Mouse (Mus musculus) neural tube, embryonic 11.5 days (tissue): ENCODE data around the gene Pappa2. TPM values are rescaled to one million over a fixed set of nuclear protein-coding genes. Genes with fewer than 3 reads are reported as not detected.

Experiments used
- ATAC-seq: fragments of 200-750 bp; cut with Nextera tagmentation; 2 replicates; pipeline ENCODE4 v1.8.0; 2017; ENCODE audit warnings: moderate number of reproducible peaks, mild to moderate bottlenecking, moderate TSS enrichment, moderate library complexity; ENCODE audit not compliant: insufficient read depth, low FRiP score, low TSS enrichment
- DNase-seq: peaks from one replicate; pipeline ENCODE4 v3.0.0-alpha.2; 2015; ENCODE audit warnings: low spot score
- H3K27ac ChIP-seq: fragments of 300-500 bp; sonication (generic); 2 replicates; pipeline ENCODE4 v1.5.1; 2014; ENCODE audit warnings: low read depth, mild to moderate bottlenecking, low read length
- H3K27me3 ChIP-seq: fragments of 300-500 bp; sonication (generic); 2 replicates; pipeline ENCODE4 v1.6.1; 2014; ENCODE audit warnings: mild to moderate bottlenecking, low read length, mixed read lengths; ENCODE audit not compliant: control insufficient read depth, insufficient read depth
- H3K36me3 ChIP-seq: fragments of 300-500 bp; sonication (generic); 2 replicates; pipeline ENCODE4 v1.6.1; 2014; ENCODE audit warnings: mild to moderate bottlenecking, low read length, moderate library complexity, mixed read lengths; ENCODE audit not compliant: control insufficient read depth, insufficient read depth
- H3K4me1 ChIP-seq: fragments of 300-500 bp; sonication (generic); 2 replicates; pipeline ENCODE4 v1.6.1; 2014; ENCODE audit warnings: low read length, mixed read lengths; ENCODE audit not compliant: control insufficient read depth, insufficient read depth
- H3K4me2 ChIP-seq: fragments of 300-500 bp; sonication (generic); 2 replicates; pipeline ENCODE4 v1.6.1; 2014; ENCODE audit warnings: low read depth, mild to moderate bottlenecking, moderate library complexity
- H3K4me3 ChIP-seq: fragments of 300-500 bp; sonication (generic); 2 replicates; pipeline ENCODE4 v1.5.1; 2014; ENCODE audit warnings: low read depth, low read length
- H3K9ac ChIP-seq: fragments of 300-500 bp; sonication (generic); 2 replicates; pipeline ENCODE4 v1.6.1; 2014; ENCODE audit warnings: mild to moderate bottlenecking, low read length
- H3K9me3 ChIP-seq: fragments of 300-500 bp; sonication (generic); 2 replicates; pipeline ENCODE4 v1.6.1; 2016; ENCODE audit warnings: low read length; ENCODE audit not compliant: control insufficient read depth
- WGBS: fragments of 180-500 bp; shearing (Covaris S2); extraction: QIAGEN DNeasy Blood & Tissue Kit; methylation state at CpG from one replicate; pipeline ENCODE4 v1.1.7; 2014; 5-methylcytosine and 5-hydroxymethylcytosine counted together
- polyA plus RNA-seq: library from polyadenylated mRNA; unstranded; fragments of >200 nt; fragmentation: Nextera tagmentation; extraction: Ambion mirVana; gene quantifications from 2 replicates; pipeline ENCODE4 v1.2.1, GENCODE M21; 2014

The Pappa2 gene
- polyA plus RNA-seq, 1 experiment from 2014 or later, result 4.6 TPM

- Histone ChIP-seq H3K9ac (no peak overlapping the region), H3K9me3 (no peaks in the 10 kb centered on the region), H3K27me3 (no peaks in the 10 kb centered on the region), H3K36me3 (no peaks in the 10 kb centered on the region), H3K27ac (no peak overlapping the region), H3K4me3 (no peak overlapping the region), H3K4me1 (no peaks in the 10 kb centered on the region), H3K4me2 (no peak overlapping the region)
- WGBS, result 77% methylated on average over 7 of the region's 7 CpGs
- DNase-seq (no peak), ATAC-seq (no peak)
Observed at GRCm38 (mm10) chr1:158770036-158770655, 210.1 kb downstream of the Pappa2 start.

GRCm38 (mm10) chr1:158765842-158766241 is 214.4 kb downstream of the Pappa2 start:
- no peaks in the 10 kb centered on the region for H3K27me3 ChIP-seq
- H3K9ac ChIP-seq, result no peak overlapping the region
- ATAC-seq (no peak), DNase-seq (no peak)
- H3K4me3 ChIP-seq, result no peak overlapping the region
- H3K27ac ChIP-seq, result no peak overlapping the region
- no peaks in the 10 kb centered on the region for H3K4me1 ChIP-seq
- WGBS, result 73% methylated on average over 2 of the region's 2 CpGs
- H3K9me3 ChIP-seq, result no peaks in the 10 kb centered on the region
- no peaks in the 10 kb centered on the region for H3K36me3 ChIP-seq
- H3K4me2 ChIP-seq, result no peak overlapping the region

GRCm38 (mm10) chr1:158764727-158765126 is 215.6 kb downstream of the Pappa2 start:
- no peak for DNase-seq
- Histone ChIP-seq H3K27ac (no peak overlapping the region), H3K4me2 (no peak overlapping the region), H3K4me3 (no peak overlapping the region), H3K4me1 (no peaks in the 10 kb centered on the region), H3K9ac (no peak overlapping the region), H3K36me3 (no peaks in the 10 kb centered on the region), H3K9me3 (no peaks in the 10 kb centered on the region), H3K27me3 (no peaks in the 10 kb centered on the region)
- ATAC-seq, result no peak
- 80% methylated on average over 6 of the region's 6 CpGs for WGBS

GRCm38 (mm10) chr1:158764211-158764610 is 216.1 kb downstream of the Pappa2 start:
- Histone ChIP-seq H3K9me3 (no peaks in the 10 kb centered on the region), H3K36me3 (no peaks in the 10 kb centered on the region), H3K4me2 (no peak overlapping the region), H3K4me3 (no peak overlapping the region), H3K9ac (no peak overlapping the region), H3K4me1 (no peaks in the 10 kb centered on the region), H3K27me3 (no peaks in the 10 kb centered on the region), H3K27ac (no peak overlapping the region)
- DNase-seq (no peak), ATAC-seq (no peak)

GRCm38 (mm10) chr1:158748356-158749096 is 231.8 kb downstream of the Pappa2 start:
- Histone ChIP-seq H3K4me3 (no peak overlapping the region), H3K9ac (no peak overlapping the region), H3K27me3 (no peaks in the 10 kb centered on the region), H3K9me3 (no peaks in the 10 kb centered on the region), H3K36me3 (no peaks in the 10 kb centered on the region), H3K4me2 (no peak overlapping the region), H3K4me1 (no peaks in the 10 kb centered on the region), H3K27ac (no peak overlapping the region)
- DNase-seq (no peak), ATAC-seq (no peak)
- 65% methylated on average over 10 of the region's 10 CpGs for WGBS

GRCm38 (mm10) chr1:158741449-158741848 is 238.8 kb downstream of the Pappa2 start:
- peak; percentile 9 for DNase-seq
- 44% methylated on average over 5 of the region's 5 CpGs for WGBS

GRCm38 (mm10) chr1:158740949-158741348 is 239.3 kb downstream of the Pappa2 start:
- Histone ChIP-seq H3K9me3 (no peaks in the 10 kb centered on the region), H3K4me3 (no peak overlapping the region), H3K4me2 (no peak overlapping the region), H3K9ac (no peak overlapping the region), H3K36me3 (no peaks in the 10 kb centered on the region), H3K27ac (no peak overlapping the region), H3K4me1 (no peaks in the 10 kb centered on the region), H3K27me3 (no peaks in the 10 kb centered on the region)
- ATAC-seq, result no peak
- DNase-seq, result no peak
- 75% methylated on average over 5 of the region's 5 CpGs for WGBS

More at GRCm38 (mm10) chr1:158741449-158741848, 238.8 kb downstream of the Pappa2 start:
- Histone ChIP-seq H3K4me2 (no peak overlapping the region), H3K4me3 (no peak overlapping the region), H3K9ac (no peak overlapping the region), H3K4me1 (no peaks in the 10 kb centered on the region), H3K27me3 (no peaks in the 10 kb centered on the region), H3K9me3 (no peaks in the 10 kb centered on the region), H3K27ac (no peak overlapping the region), H3K36me3 (no peaks in the 10 kb centered on the region)
- ATAC-seq, result no peak

GRCm38 (mm10) chr1:158740161-158740766 is 240.0 kb downstream of the Pappa2 start:
- no peaks in the 10 kb centered on the region for H3K9me3 ChIP-seq
- H3K4me2 ChIP-seq, result no peak overlapping the region
- DNase-seq, result no peak
- H3K36me3 ChIP-seq, result no peaks in the 10 kb centered on the region
- H3K9ac ChIP-seq, result no peak overlapping the region
- 77% methylated on average over 6 of the region's 6 CpGs for WGBS
- ATAC-seq, result no peak
- no peaks in the 10 kb centered on the region for H3K4me1 ChIP-seq
- H3K27me3 ChIP-seq, result no peaks in the 10 kb centered on the region
- no peak overlapping the region for H3K27ac ChIP-seq
- H3K4me3 ChIP-seq, result no peak overlapping the region
